Mouse (Mus musculus) ES-Bruce4 (cell line): ENCODE measurements around the gene Ispd.

Experiments
- CTCF ChIP-seq: IDR thresholded peaks from one replicate; pipeline ENCODE4 v1.8.1; 2011; ENCODE audit warnings: low read depth, low read length
- EP300 ChIP-seq: IDR thresholded peaks from 2 replicates; pipeline ENCODE4 v1.6.1; 2011; ENCODE audit warnings: low read depth, low read length; ENCODE audit not compliant: insufficient read depth
- POLR2A ChIP-seq: IDR thresholded peaks from one replicate; pipeline ENCODE4 v1.8.1; 2011; ENCODE audit warnings: low read length; ENCODE audit not compliant: insufficient read depth

GRCm38 (mm10) chr12:36549474-36549873 lies 168.2 kb downstream of the Ispd start:
- no peak for TF ChIP-seq CTCF
- no peak for TF ChIP-seq POLR2A
- TF ChIP-seq EP300: no peak
